Mouse (Mus musculus) forelimb bud, embryonic 11.5 days (tissue): ENCODE measurements at regions not wholly inside any gene's neighbourhood (a gene's known extent, or its start where the extent isn't known, plus 50 kb on each side); places are given as distances from the start of the nearest gene placed in this dataset.
"Not testable (repeated sequence)": the region's sequence is repeated elsewhere in the genome, so short reads cannot be mapped to it uniquely, and the experiment has no call there.

ENCODE experiments used
- DNase-seq: peaks from one replicate; pipeline ENCODE4 v3.0.0-alpha.2; 2012; ENCODE audit warnings: low read depth, low spot score

DNA sequence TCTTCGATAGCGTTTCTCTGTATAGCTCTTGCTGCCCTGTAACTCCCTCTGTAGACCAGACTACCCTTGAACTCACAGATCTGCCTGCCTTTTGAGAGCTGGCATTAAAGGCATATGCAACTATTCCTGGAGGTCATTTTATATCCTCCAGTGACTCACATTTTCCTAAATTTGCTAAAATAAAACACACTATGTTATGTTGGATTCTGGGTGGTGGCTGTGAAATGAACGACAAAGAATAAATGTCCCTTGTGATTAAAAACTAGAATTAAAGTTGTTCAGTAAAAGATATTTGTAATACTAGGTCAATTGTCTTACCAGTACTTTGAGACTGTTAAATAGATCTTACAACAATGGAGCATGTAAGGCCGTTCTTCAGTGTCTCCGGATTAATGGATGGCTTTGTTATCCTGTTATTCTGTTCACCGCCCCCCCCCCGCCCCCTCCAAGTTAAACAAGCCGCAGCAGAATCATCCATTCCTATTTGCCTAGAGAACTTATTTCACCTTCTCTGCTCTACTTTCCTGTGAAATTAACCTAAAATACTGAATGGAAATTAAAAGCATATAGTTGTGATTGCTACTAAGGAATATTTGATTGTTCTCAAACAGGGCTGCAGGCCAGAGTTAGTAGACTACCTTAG lies 240.4 kb downstream of the Mef2c start:
- DNase-seq: no peak

- peak; percentile 87 for DNase-seq
These were observed 241.2 kb downstream of the Mef2c start for GRCm38 (mm10) chr13:83744981-83745555.

DNA sequence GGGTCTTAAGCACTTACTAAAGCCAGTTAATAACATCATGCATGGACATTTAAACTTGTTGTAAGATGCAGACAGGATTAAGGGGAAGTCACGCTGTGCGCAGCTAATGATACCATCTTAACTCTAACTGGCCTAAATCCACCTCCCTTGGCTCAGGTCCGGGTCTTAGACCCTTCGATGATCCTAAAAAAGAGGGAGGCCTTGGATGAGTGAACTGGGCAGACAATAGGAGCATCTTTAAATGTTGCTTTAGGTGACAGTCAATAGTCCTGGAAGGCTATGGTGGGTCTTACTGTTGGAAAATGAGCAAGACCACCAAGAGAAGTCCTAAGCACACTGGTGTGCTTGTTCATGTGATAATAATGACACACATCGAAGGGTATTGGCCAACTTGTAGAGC lies 242.1 kb downstream of the Mef2c start:
- no peak for DNase-seq

- no peak for DNase-seq
These were observed 243.8 kb downstream of the Mef2c start for GRCm38 (mm10) chr13:83747671-83748070.

DNA sequence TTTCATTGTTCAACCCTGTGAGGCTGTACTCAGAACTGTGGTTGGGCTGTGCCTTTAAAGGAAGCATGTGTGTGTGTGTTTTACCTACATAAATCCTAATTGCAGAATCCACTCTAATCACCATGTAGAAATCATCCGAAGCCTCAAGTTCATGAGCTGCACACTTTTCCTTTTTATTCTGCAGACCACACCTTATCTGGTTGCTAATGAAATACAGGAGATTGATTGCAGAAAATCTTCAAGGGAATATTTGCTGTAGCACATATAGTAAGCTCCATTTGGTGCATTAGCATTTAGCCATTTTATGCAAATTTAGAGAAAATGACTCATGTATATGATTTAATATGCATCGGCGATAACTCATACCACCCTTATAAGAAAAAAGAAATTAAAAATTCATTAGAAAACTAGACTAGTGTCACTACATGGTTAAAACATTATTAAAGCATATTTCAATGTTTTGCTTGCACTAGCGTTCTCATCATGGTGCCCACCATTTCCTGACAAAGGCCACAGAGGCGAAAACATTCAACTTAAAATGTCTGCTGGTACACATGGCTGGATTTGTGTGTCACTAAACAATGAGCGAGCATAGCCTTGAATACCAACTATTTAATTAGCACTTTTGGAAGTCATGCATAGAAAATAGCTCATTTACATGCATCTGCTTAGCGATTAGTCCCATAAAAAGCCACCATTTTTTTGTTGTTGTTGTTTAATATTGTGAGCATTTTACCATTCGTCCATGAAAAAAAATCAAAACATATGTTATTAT lies 245.7 kb downstream of the Mef2c start:
- no peak for DNase-seq

GRCm38 (mm10) chr13:83750437-83750836 lies 246.6 kb downstream of the Mef2c start:
- no peak for DNase-seq

DNA sequence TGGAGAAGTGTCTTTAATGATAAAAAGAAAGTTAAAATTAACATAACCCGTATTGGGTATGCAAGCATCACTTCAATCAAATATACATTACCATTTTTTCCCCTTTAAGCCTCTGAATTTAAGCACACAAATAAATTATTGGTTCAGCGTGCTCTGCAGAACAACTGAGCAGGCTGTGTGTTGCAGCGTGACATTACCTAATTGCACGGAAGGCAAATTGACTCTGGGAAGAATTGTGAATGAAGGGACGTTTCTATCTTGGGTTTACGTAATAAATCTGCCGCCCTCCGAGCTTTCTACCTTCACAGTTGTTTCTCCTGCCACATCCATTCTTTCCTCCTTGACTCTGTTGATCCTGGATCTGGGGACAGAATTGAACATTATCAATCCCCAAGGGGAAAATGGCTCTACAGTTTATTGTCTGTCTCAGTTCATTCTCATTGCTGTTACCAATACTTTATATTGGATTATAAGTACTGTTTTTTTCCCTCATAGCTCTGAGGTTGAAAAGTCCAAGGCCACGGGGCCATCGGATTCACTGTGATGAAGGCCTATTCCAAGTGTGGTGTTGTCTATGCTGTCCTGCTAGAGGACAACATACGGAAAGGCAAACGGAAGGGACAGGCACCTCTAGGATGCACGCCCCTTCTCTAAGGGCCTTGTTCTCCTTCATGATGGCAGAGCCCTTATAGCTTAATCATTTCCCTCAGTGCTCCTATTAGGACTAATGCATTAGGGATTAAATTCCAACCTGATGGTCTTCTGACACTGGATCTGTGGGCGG lies 256.7 kb downstream of the Mef2c start:
- DNase-seq: no peak

GRCm38 (mm10) chr13:83762484-83762883 lies 258.6 kb downstream of the Mef2c start:
- DNase-seq: no peak

DNA sequence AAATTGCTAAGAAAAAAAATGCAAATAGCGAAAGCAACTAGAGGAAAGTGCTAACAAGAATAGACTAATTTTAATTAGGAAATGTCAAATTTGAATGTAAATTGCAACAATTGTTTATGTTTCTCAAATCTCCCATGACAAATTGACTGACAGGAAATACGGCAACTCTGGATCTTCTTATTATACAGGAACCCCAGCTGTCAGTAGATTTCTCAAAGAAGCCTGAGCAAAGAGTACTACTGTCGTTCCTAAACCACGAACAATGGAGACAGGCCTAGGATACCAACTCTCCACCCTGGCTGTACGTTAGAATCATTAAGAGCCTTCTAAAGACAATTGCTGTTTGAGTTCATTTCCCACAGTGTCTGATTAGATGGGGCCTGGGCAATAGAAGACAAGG lies 259.5 kb downstream of the Mef2c start:
- not testable (repeated sequence) for DNase-seq

DNA sequence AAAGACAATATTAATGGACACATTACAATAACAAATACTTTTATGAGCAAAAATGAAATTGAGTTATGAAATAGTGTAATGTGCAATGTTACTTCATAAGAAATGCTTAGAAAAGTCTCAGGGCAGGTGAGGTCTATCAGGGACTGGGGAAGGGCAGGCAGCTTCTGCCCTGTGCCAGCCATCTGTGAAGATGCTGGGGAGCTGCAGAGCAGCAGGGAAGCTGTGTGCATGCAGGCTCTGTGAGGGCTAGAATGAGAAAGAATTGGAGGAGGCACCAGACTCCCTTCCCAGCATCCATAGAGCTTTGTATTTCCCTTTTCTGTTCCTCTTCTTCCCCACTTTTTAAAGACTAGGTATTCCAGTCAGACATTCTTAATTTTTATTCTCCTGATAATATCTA lies 281.8 kb downstream of the Mef2c start:
- DNase-seq: no peak

DNA sequence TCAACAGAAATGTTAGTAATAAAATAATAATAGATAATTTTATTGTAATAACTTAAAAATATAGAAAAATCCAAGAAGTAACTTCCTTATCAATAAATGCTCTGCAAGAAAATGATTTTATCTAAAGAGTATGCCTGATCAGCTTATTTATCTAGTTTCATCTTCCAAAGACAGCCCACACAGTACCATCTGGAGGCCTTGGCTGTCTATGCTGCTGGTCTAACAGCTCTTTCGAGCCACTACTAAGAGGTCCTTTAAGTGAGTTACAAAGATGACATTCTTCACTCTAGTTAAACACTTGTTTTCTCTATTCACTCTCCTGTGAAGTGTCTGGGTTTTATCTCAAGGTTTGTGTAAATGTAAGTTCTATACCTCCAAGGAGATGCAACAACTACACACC lies 305.7 kb downstream of the Mef2c start:
- no peak for DNase-seq

DNA sequence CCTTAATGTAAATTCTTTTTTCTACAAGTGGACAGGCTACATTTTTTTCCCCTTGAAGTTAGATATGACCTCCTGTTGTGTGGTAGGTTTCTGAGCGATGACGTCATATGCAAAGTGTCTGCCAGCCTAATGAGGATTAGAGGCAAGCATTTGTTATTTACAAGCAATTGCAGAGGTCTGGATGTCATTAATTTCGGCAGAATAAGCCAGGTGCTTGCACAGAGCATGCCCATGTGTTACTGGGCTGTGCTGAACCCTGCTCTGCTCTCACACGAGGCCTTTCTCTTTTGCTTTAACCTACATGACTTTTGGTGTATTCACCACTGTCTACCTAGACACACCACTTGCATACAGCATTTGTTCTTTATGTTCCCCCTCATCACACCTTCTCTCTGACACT lies 316.5 kb downstream of the Mef2c start:
- peak; percentile 27 for DNase-seq

DNA sequence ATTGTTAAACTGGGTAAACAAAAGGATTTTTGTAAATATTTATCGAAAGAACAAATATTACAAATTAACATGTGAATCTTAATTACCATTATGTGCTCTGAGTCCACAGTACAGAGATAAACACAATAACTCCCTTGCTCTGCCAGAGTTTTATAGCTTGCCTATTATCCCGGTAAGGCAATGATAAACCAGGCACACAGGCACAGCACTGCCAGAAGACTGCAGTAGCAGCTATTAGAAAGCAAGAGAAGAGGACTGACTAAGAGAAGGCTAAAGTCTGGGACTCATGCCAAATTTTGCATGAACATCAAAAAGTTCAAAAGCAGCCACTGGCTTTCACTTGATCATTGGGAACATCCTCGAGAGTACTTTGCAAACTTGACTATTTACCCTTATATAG lies 316.9 kb downstream of the Mef2c start:
- DNase-seq: no peak

DNA sequence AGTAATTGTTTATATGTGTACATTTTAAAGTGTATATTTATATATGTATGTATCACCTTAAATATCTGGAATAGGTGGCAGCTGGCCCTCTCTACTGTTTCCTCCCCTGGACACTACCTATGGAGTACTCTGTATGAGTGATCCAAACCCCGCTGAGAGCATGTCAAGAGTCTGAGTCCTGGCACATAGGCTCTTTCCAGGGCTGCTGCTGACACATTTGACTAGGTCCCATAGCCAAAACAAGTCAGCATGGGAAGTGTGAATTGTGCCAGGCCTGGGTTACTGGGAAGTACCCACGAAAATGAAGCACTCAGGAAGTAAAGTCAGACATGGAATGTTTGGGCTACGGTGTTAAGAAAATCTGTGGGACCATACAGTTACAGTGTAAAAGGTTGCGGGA lies 321.1 kb downstream of the Mef2c start:
- DNase-seq: no peak

DNA sequence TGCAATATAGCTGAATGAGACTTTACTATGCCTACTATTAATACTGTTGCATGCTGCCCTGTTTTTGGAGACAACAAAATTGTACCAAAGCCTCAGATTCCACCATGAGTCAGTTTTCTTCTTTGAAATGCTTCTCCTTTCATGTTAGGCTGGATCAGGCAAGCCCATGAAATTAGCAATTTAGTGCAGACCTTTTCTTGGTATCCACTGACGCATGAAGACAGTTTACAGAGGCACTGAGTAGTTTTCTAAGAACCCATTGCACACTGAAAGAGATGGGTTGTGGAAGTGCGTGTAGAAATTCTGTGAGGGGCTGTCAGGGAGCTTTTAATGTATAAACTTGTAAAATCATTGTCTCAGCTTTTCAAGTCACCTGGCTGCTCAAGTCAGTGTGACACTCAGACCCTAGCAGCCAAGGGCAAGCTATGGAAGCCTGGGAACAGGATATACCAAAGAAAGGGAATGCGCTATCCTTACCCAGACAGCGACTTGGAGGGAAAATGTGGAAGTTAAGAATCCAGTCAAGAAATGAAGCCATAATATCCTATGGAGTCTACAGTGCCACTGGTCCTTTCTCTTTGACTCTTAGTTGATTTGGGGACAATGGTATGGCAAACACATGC lies 323.1 kb downstream of the Mef2c start:
- DNase-seq: no peak

- no peak for DNase-seq
These were observed 356.0 kb upstream of the Tmem161b start for GRCm38 (mm10) chr13:83865932-83866685.

DNA sequence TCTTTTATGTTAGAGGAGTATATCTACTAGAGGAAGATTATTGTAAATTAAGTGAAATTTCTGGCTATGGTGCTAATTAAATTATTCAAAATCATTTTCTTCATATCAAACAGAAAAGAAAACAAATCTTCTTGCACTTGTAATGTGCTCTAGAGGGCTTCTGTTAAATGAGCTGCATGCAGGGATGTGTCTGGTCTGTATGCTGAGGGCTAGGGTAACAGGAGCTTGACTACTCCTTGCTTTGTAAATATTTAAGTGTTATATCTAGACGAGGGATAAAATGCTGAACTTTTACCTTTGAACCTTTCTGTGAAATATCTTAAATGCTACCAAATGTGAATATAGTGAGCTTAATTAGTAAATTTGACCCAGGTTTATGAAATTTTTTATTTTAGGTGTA lies 354.9 kb upstream of the Tmem161b start:
- DNase-seq: no peak

GRCm38 (mm10) chr13:83867831-83868473 lies 354.1 kb upstream of the Tmem161b start:
- no peak for DNase-seq

- no peak for DNase-seq
These were observed 353.2 kb upstream of the Tmem161b start for GRCm38 (mm10) chr13:83868922-83869321.

GRCm38 (mm10) chr13:83872143-83872819 lies 349.8 kb upstream of the Tmem161b start:
- DNase-seq: no peak
